Mouse (Mus musculus) megakaryocyte, embryonic 14.5 days (primary cell): ENCODE data around the gene Gm266.

Source experiments
- FLI1 ChIP-seq: IDR thresholded peaks from 2 replicates; pipeline ENCODE4 v1.6.1; 2012; ENCODE audit warnings: low read length, inconsistent platforms, mixed read lengths
- GATA1 ChIP-seq: IDR thresholded peaks from 3 replicates; pipeline ENCODE4 v1.6.1; 2012; ENCODE audit warnings: mixed read lengths, low read length, inconsistent platforms, borderline replicate concordance

DNA sequence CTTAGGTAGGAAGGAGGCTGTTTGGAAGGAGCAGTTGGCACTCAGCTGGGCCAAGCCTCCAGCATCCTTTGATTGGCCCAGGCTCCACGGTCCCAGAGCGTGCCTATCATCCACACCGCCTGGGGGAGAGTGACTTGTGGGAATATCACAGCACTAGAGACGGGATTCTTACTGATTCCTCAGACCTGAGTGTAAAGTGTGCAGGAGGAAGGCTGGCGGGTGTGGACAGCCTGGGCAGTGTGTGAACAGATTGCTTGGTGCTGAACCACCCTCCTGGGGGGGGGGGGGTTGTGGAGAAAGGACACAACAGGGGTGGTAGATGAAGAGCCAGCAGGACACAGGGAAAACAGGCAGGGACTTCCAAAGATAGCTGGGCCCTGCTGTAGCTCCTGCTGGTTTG, 38.9 kb downstream of the Gm266 start:
- no peak for TF ChIP-seq GATA1
- no peak for TF ChIP-seq FLI1
